Mouse (Mus musculus): ENCODE measurements around the gene Tmem203. TPM values are rescaled to one million over a fixed set of nuclear protein-coding genes. Genes with fewer than 3 reads are reported as not detected.

Tmem203 gene
- total and polyA plus RNA-seq, 2 experiments = 14.5 to 43.7 TPM

DNA sequence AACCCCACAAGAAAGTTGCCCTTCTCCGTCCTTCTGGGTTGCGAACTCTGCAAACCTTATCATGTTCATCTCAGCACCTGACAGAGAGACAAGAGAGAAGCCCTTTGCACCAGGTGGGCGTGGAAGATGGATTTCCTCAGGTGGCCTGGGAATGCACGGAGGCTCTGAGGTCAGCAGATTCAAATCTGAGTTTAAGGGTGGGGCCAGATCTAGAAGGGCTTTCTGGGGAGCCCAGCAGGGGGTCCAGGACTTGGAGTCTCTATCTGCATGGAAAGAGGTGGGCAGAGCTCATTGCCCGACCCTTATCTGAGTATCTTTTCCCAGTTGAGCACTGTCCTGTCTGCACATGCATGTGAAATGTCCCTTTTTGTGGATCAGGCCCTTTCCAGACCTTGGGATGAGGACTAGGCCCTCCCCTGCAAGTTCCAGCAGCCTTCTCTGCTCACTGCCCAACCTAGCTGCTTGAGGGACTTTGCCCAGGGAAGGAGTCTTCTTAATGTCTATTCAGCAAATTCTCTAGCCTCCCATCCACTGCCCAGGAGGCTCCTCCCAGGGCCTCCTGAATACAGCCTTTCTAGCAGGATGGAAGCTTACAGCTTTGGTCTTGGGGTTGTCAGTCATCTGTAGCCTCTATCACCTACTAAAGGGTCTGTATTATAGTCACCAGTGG is 20.6 kb upstream of the Tmem203 start:
- Histone ChIP-seq H3K4me3 (ENCODE audit: insufficient read depth, low read depth, low read length) (no peak overlapping the region), H3K27ac (replicated peaks; ENCODE audit: insufficient read depth, low read depth, low read length) (no peak overlapping the region), H3K79me2 (ENCODE audit: control insufficient read depth, insufficient read depth, low read length) (no peaks in the 10 kb centered on the region), H3K27me3 (ENCODE audit: control insufficient read depth, insufficient read depth, low read length) (no peaks in the 10 kb centered on the region), H3K36me3 (ENCODE audit: control insufficient read depth, insufficient read depth, low read length) (no peaks in the 10 kb centered on the region), H3K4me1 (ENCODE audit: control insufficient read depth, insufficient read depth, low read length) (no peaks in the 10 kb centered on the region), H3K9ac (ENCODE audit: low read depth, low read length) (no peak overlapping the region)
- WGBS = 61% methylated on average over 5 of the region's 5 CpGs
- TF ChIP-seq POLR2A (IDR thresholded peaks at IDR 0.05; ENCODE audit: extremely low read depth, insufficient read depth, low read length) (no peak), CTCF (IDR thresholded peaks at IDR 0.05; ENCODE audit: low read depth, low read length) (no peak)
- DNase-seq (ENCODE audit: extremely low read depth, low read depth, low spot score) = no peak

GRCm38 (mm10) chr2:25236614-25237013 is 18.6 kb upstream of the Tmem203 start, which contains the start of gene Rnf224:
Gene Rnf224 (minus strand): TSS chr2:25236787.
- 39% methylated on average over 8 of the region's 8 CpGs for WGBS
- H3K27me3 ChIP-seq (ENCODE audit: control insufficient read depth, insufficient read depth, low read length) = 0 out of 2 replicates have a peak, but pooled peaks cover 4% of the 10 kb centered on the region
- DNase-seq (ENCODE audit: extremely low read depth, low read depth, low spot score) = no peak
- no peak for TF ChIP-seq CTCF (IDR thresholded peaks at IDR 0.05; ENCODE audit: low read depth, low read length)
- TF ChIP-seq POLR2A (IDR thresholded peaks at IDR 0.05; ENCODE audit: extremely low read depth, insufficient read depth, low read length) = no peak
- peaks cover 4% of the 10 kb centered on the region; the same call in 1 of the 2 replicates for H3K4me1 ChIP-seq (ENCODE audit: control insufficient read depth, insufficient read depth, low read length)
- no peaks in the 10 kb centered on the region for H3K79me2 ChIP-seq (ENCODE audit: control insufficient read depth, insufficient read depth, low read length)
- H3K27ac ChIP-seq (replicated peaks; ENCODE audit: insufficient read depth, low read depth, low read length) = no peak within 1 kb of the TSS
- H3K9ac ChIP-seq (ENCODE audit: low read depth, low read length) = no peak within 1 kb of the TSS
- H3K36me3 ChIP-seq (ENCODE audit: control insufficient read depth, insufficient read depth, low read length) = no peaks in the 10 kb centered on the region
- no peak within 1 kb of the TSS for H3K4me3 ChIP-seq (ENCODE audit: insufficient read depth, low read depth, low read length)

GRCm38 (mm10) chr2:25237522-25237921 is 17.7 kb upstream of the Tmem203 start:
- Histone ChIP-seq H3K79me2 (ENCODE audit: control insufficient read depth, insufficient read depth, low read length) (no peaks in the 10 kb centered on the region), H3K27me3 (ENCODE audit: control insufficient read depth, insufficient read depth, low read length) (0 out of 2 replicates have a peak, but pooled peaks cover 7% of the 10 kb centered on the region), H3K4me3 (ENCODE audit: insufficient read depth, low read depth, low read length) (no peak overlapping the region), H3K4me1 (ENCODE audit: control insufficient read depth, insufficient read depth, low read length) (peaks cover 4% of the 10 kb centered on the region; the same call in 1 of the 2 replicates), H3K9ac (ENCODE audit: low read depth, low read length) (no peak overlapping the region), H3K27ac (replicated peaks; ENCODE audit: insufficient read depth, low read depth, low read length) (no peak overlapping the region), H3K36me3 (ENCODE audit: control insufficient read depth, insufficient read depth, low read length) (no peaks in the 10 kb centered on the region)
- TF ChIP-seq CTCF (IDR thresholded peaks at IDR 0.05; ENCODE audit: low read depth, low read length) = no peak
- 58% methylated on average over 4 of the region's 4 CpGs for WGBS
- no peak for DNase-seq (ENCODE audit: extremely low read depth, low read depth, low spot score)

- TF ChIP-seq POLR2A (IDR thresholded peaks at IDR 0.05; ENCODE audit: extremely low read depth, insufficient read depth, low read length) = no peak
- TF ChIP-seq CTCF (IDR thresholded peaks at IDR 0.05; ENCODE audit: low read depth, low read length) = no peak
- Histone ChIP-seq H3K27ac (replicated peaks; ENCODE audit: insufficient read depth, low read depth, low read length) (no peak overlapping the region), H3K27me3 (ENCODE audit: control insufficient read depth, insufficient read depth, low read length) (0 out of 2 replicates have a peak, but pooled peaks cover 7% of the 10 kb centered on the region), H3K36me3 (ENCODE audit: control insufficient read depth, insufficient read depth, low read length) (no peaks in the 10 kb centered on the region), H3K4me3 (ENCODE audit: insufficient read depth, low read depth, low read length) (no peak overlapping the region), H3K79me2 (ENCODE audit: control insufficient read depth, insufficient read depth, low read length) (no peaks in the 10 kb centered on the region), H3K9ac (ENCODE audit: low read depth, low read length) (no peak overlapping the region), H3K4me1 (ENCODE audit: control insufficient read depth, insufficient read depth, low read length) (peaks cover 4% of the 10 kb centered on the region; the same call in 1 of the 2 replicates)
- DNase-seq (ENCODE audit: extremely low read depth, low read depth, low spot score) = no peak
These were observed 17.1 kb upstream of the Tmem203 start for GRCm38 (mm10) chr2:25238106-25238505.

- Histone ChIP-seq H3K4me1 (ENCODE audit: control insufficient read depth, insufficient read depth, low read length) (peaks cover 4% of the 10 kb centered on the region; the same call in 1 of the 2 replicates), H3K79me2 (ENCODE audit: control insufficient read depth, insufficient read depth, low read length) (no peaks in the 10 kb centered on the region), H3K36me3 (ENCODE audit: control insufficient read depth, insufficient read depth, low read length) (no peaks in the 10 kb centered on the region), H3K4me3 (ENCODE audit: insufficient read depth, low read depth, low read length) (no peak overlapping the region), H3K9ac (ENCODE audit: low read depth, low read length) (no peak overlapping the region), H3K27me3 (ENCODE audit: control insufficient read depth, insufficient read depth, low read length) (0 out of 2 replicates have a peak, but pooled peaks cover 7% of the 10 kb centered on the region), H3K27ac (replicated peaks; ENCODE audit: insufficient read depth, low read depth, low read length) (no peak overlapping the region)
- no peak for DNase-seq (ENCODE audit: extremely low read depth, low read depth, low spot score)
- TF ChIP-seq CTCF (IDR thresholded peaks at IDR 0.05; ENCODE audit: low read depth, low read length) = no peak
- TF ChIP-seq POLR2A (IDR thresholded peaks at IDR 0.05; ENCODE audit: extremely low read depth, insufficient read depth, low read length) = no peak
- 83% methylated on average over 3 of the region's 3 CpGs for WGBS
These were observed 15.5 kb upstream of the Tmem203 start for GRCm38 (mm10) chr2:25239766-25240165.

- no peak overlapping the region for H3K9ac ChIP-seq (ENCODE audit: low read depth, low read length)
These were observed 14.9 kb upstream of the Tmem203 start for GRCm38 (mm10) chr2:25240310-25240709.

More at GRCm38 (mm10) chr2:25240310-25240709, 14.9 kb upstream of the Tmem203 start:
- TF ChIP-seq POLR2A (IDR thresholded peaks at IDR 0.05; ENCODE audit: extremely low read depth, insufficient read depth, low read length) (no peak), CTCF (IDR thresholded peaks at IDR 0.05; ENCODE audit: low read depth, low read length) (no peak)
- Histone ChIP-seq H3K36me3 (ENCODE audit: control insufficient read depth, insufficient read depth, low read length) (no peaks in the 10 kb centered on the region), H3K4me1 (ENCODE audit: control insufficient read depth, insufficient read depth, low read length) (peaks cover 4% of the 10 kb centered on the region; the same call in 1 of the 2 replicates), H3K79me2 (ENCODE audit: control insufficient read depth, insufficient read depth, low read length) (no peaks in the 10 kb centered on the region), H3K27me3 (ENCODE audit: control insufficient read depth, insufficient read depth, low read length) (0 out of 2 replicates have a peak, but pooled peaks cover 7% of the 10 kb centered on the region), H3K27ac (replicated peaks; ENCODE audit: insufficient read depth, low read depth, low read length) (no peak overlapping the region), H3K4me3 (ENCODE audit: insufficient read depth, low read depth, low read length) (no peak overlapping the region)
- 71% methylated on average over 8 of the region's 8 CpGs for WGBS
- no peak for DNase-seq (ENCODE audit: extremely low read depth, low read depth, low spot score)
